Mouse (Mus musculus) heart, postnatal 0 days (tissue): ENCODE measurements at regions not wholly inside any gene's neighbourhood (a gene's known extent, or its start where the extent isn't known, plus 50 kb on each side); places are given as distances from the start of the nearest gene placed in this dataset.

Experiments used
- ATAC-seq: fragments of 200-750 bp; cut with Nextera tagmentation; 2 replicates; pipeline ENCODE4 v1.8.0; 2017; ENCODE audit warnings: low read depth, moderate number of reproducible peaks, moderate library complexity; ENCODE audit not compliant: insufficient read depth
- DNase-seq: peaks from one replicate; pipeline ENCODE4 v3.0.0-alpha.2; 2016; ENCODE audit warnings: low spot score
- H3K27ac ChIP-seq: fragments of 300-500 bp; sonication (generic); 2 replicates; pipeline ENCODE4 v1.5.1; 2014; ENCODE audit warnings: low read depth, mild to moderate bottlenecking
- H3K27me3 ChIP-seq: fragments of 300-500 bp; sonication (generic); 2 replicates; pipeline ENCODE4 v1.6.1; 2014; ENCODE audit warnings: low read length, mixed read lengths; ENCODE audit not compliant: control insufficient read depth, insufficient read depth
- H3K36me3 ChIP-seq: fragments of 300-500 bp; sonication (generic); replicated peaks from 2 replicates; pipeline ENCODE4 v1.6.1; 2014; ENCODE audit warnings: low read length, mixed read lengths; ENCODE audit not compliant: control insufficient read depth, insufficient read depth
- H3K4me1 ChIP-seq: fragments of 300-500 bp; sonication (generic); 2 replicates; pipeline ENCODE4 v1.6.1; 2014; ENCODE audit warnings: antibody characterized with exemption; ENCODE audit not compliant: control insufficient read depth, insufficient read depth
- H3K4me2 ChIP-seq: fragments of 300-500 bp; sonication (generic); 2 replicates; pipeline ENCODE4 v1.6.1; 2014; ENCODE audit warnings: low read depth, mild to moderate bottlenecking, low read length, moderate library complexity
- H3K4me3 ChIP-seq: fragments of 300-500 bp; sonication (generic); 2 replicates; pipeline ENCODE4 v1.5.1; 2014; ENCODE audit warnings: low read depth, low read length
- H3K9ac ChIP-seq: fragments of 300-500 bp; sonication (generic); replicated peaks from 2 replicates; pipeline ENCODE4 v1.6.1; 2014; ENCODE audit warnings: low read depth, low read length, mixed read lengths
- H3K9me3 ChIP-seq: fragments of 300-500 bp; sonication (generic); replicated peaks from 2 replicates; pipeline ENCODE4 v1.6.1; 2016; ENCODE audit warnings: low read length; ENCODE audit not compliant: control insufficient read depth
- CTCF ChIP-seq: IDR thresholded peaks from 2 replicates; pipeline ENCODE4 v1.5.1; 2016; ENCODE audit warnings: antibody characterized with exemption, control low read depth, low read depth
- EP300 ChIP-seq: IDR thresholded peaks from 2 replicates; pipeline ENCODE4 v1.6.1; 2016; ENCODE audit warnings: antibody characterized with exemption, low read depth
- WGBS: fragments of 180-500 bp; shearing (Covaris S2); extraction: QIAGEN DNeasy Blood & Tissue Kit; methylation state at CpG from one replicate; pipeline ENCODE4 v1.1.7; 2014; 5-methylcytosine and 5-hydroxymethylcytosine counted together

- H3K9me3 ChIP-seq: no peaks in the 10 kb centered on the region
- 59% methylated on average over 4 of the region's 4 CpGs for WGBS
- no peaks in the 10 kb centered on the region for H3K36me3 ChIP-seq
- no peak overlapping the region for H3K4me2 ChIP-seq
- H3K4me3 ChIP-seq: no peak overlapping the region
- peaks cover 3% of the 10 kb centered on the region; the same call in 1 of the 2 replicates for H3K27me3 ChIP-seq
- H3K4me1 ChIP-seq: 0 out of 2 replicates have a peak, but pooled peaks cover 4% of the 10 kb centered on the region
- H3K27ac ChIP-seq: no peak overlapping the region
- DNase-seq (no peak), ATAC-seq (no peak)
- no peak overlapping the region for H3K9ac ChIP-seq
- TF ChIP-seq CTCF: no peak
- TF ChIP-seq EP300: no peak
Measured at GRCm38 (mm10) chr6:49983740-49984139, 126.3 kb upstream of the Mpp6 start.

- Histone ChIP-seq H3K4me3 (no peak overlapping the region), H3K9ac (no peak overlapping the region), H3K36me3 (no peaks in the 10 kb centered on the region), H3K27ac (no peak overlapping the region), H3K9me3 (no peaks in the 10 kb centered on the region), H3K27me3 (0 out of 2 replicates have a peak, but pooled peaks cover 3% of the 10 kb centered on the region), H3K4me2 (no peak overlapping the region), H3K4me1 (peaks cover 4% of the 10 kb centered on the region; the same call in 1 of the 2 replicates)
- DNase-seq: peak; percentile 35
- ATAC-seq: no peak
- TF ChIP-seq EP300 (no peak), CTCF (no peak)
- WGBS: 16% methylated on average over 6 of the region's 6 CpGs
Measured at GRCm38 (mm10) chr6:49985127-49985526, 124.9 kb upstream of the Mpp6 start.

- Histone ChIP-seq H3K4me2 (no peak overlapping the region), H3K27me3 (0 out of 2 replicates have a peak, but pooled peaks cover 3% of the 10 kb centered on the region), H3K27ac (no peak overlapping the region), H3K4me1 (peaks cover 4% of the 10 kb centered on the region), H3K9me3 (no peaks in the 10 kb centered on the region), H3K9ac (no peak overlapping the region), H3K4me3 (no peak overlapping the region), H3K36me3 (no peaks in the 10 kb centered on the region)
- DNase-seq: no peak
- TF ChIP-seq EP300 (no peak), CTCF (no peak)
- WGBS: 86% methylated on average over 5 of the region's 5 CpGs
- ATAC-seq: no peak
Measured at GRCm38 (mm10) chr6:49987141-49987540, 122.9 kb upstream of the Mpp6 start.

GRCm38 (mm10) chr6:49987541-49988210, 122.4 kb upstream of the Mpp6 start:
- DNase-seq: no peak
- Histone ChIP-seq H3K27ac (no peak overlapping the region), H3K9ac (no peak overlapping the region), H3K4me1 (peaks cover 4% of the 10 kb centered on the region), H3K4me3 (no peak overlapping the region), H3K4me2 (no peak overlapping the region), H3K9me3 (no peaks in the 10 kb centered on the region), H3K27me3 (0 out of 2 replicates have a peak, but pooled peaks cover 3% of the 10 kb centered on the region), H3K36me3 (no peaks in the 10 kb centered on the region)
- 74% methylated on average over 3 of the region's 3 CpGs for WGBS
- no peak for TF ChIP-seq CTCF
- TF ChIP-seq EP300: no peak
- no peak for ATAC-seq

- no peaks in the 10 kb centered on the region for H3K36me3 ChIP-seq
- peak overlapping the region; percentile 45 for H3K4me2 ChIP-seq
- TF ChIP-seq EP300: peak; percentile 61; the same call in 1 of the 2 replicates
- TF ChIP-seq CTCF: no peak
- no peak overlapping the region for H3K9ac ChIP-seq
- H3K27ac ChIP-seq: peak overlapping the region; percentile 63
- no peak overlapping the region for H3K4me3 ChIP-seq
- 0 out of 2 replicates have a peak, but pooled peaks cover 3% of the 10 kb centered on the region for H3K27me3 ChIP-seq
- ATAC-seq: peak; percentile 90
- WGBS: 27% methylated on average over 9 of the region's 9 CpGs
- no peaks in the 10 kb centered on the region for H3K9me3 ChIP-seq
- peaks cover 11% of the 10 kb centered on the region for H3K4me1 ChIP-seq
- peak; percentile 86 for DNase-seq
Measured at GRCm38 (mm10) chr6:49989585-49990521, 120.2 kb upstream of the Mpp6 start.
